ENCODE assay signal across 7 mouse cellular contexts in the genomic region with DNA sequence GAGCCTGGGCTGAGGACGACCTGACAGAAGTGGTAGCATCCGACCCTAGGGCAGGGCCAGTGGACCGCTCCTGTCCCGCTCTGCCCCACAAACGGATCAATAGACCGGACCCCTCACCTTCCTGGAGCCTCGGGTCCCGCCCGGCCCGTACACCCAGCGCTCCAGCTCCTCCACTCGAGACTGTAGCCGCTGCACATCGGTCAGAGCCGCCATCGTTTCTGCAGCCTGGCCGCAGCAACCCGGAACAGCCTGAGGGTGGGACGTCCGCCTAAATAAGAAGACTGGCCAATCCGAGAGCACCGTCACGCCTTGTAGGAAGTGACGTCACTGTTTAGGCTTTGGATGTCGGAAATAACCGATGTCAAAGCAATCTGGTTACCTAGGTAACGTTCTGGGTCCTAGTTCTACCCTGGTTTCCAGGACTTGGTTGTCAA. TPM values are rescaled to one million over a fixed set of nuclear protein-coding genes. Genes with fewer than 3 reads are reported as not detected.
DNase-seq lines count a peak whose midpoint lies in the region; ATAC-seq lines count a peak whose summit lies in the region.

A gene (minus strand): TSS at position 253 of the 434 bp plus-strand sequence.

- intact Hi-C loops in left cerebral cortex, postnatal 14 days (cut with DNase I): no loop called here

- peak; percentile 94 for ATAC-seq in intestine, embryonic 14.5 days (replicated peaks; ENCODE audit: low FRiP score, low TSS enrichment, low read depth)

- H3K4me1 ChIP-seq in intestine, embryonic 14.5 days (replicated peaks; ENCODE audit: control insufficient read depth, insufficient read depth, low read length): peaks cover 7% of the 10 kb centered on the region; the same call in 1 of the 2 replicates

- peaks cover 25% of the 10 kb centered on the region for H3K36me3 ChIP-seq in intestine, embryonic 14.5 days (ENCODE audit: control insufficient read depth, insufficient read depth, low read length)

- no peaks in the 10 kb centered on the region for H3K9me3 ChIP-seq in intestine, embryonic 14.5 days (ENCODE audit: control insufficient read depth, low read length)

- peak within 1 kb of the TSS; percentile 92 for H3K4me2 ChIP-seq in intestine, embryonic 14.5 days (ENCODE audit: low read length)

- peaks cover 43% of the 10 kb centered on the region for H3K27me3 ChIP-seq in intestine, embryonic 14.5 days (replicated peaks; ENCODE audit: control insufficient read depth, insufficient read depth, low read length)

- peak; percentile 73 to 77 for DNase-seq in adrenal gland, adult 18-20 months (ENCODE audit: low spot score in 2 of 2)
- DNase-seq in embryo, embryonic 11 days: peak; percentile 97
- peak; percentile 83 for DNase-seq in gastrocnemius, postnatal 25 days
- DNase-seq in intestine, embryonic 14.5 days (ENCODE audit: low spot score): peak; percentile 85
- DNase-seq in left cerebral cortex, postnatal 14 days (ENCODE audit: low spot score in 2 of 2): peak; percentile 94 to 99
- DNase-seq in mesoderm, embryonic 11.5 days (ENCODE audit: low read depth, low spot score): peak; percentile 96
- DNase-seq in right cerebral cortex, postnatal 36 days (ENCODE audit: low spot score in 2 of 2): peak; percentile 92 to 97

- WGBS in intestine, embryonic 14.5 days: under 1% methylated on average over 27 of the region's 27 CpGs

- H3K27ac ChIP-seq in intestine, embryonic 14.5 days (ENCODE audit: low read depth): no peak within 1 kb of the TSS

- peak within 1 kb of the TSS; percentile 95 for H3K4me3 ChIP-seq in intestine, embryonic 14.5 days (ENCODE audit: low read depth, low read length)

- peak within 1 kb of the TSS; percentile 86 for H3K9ac ChIP-seq in intestine, embryonic 14.5 days (ENCODE audit: low read length)

RNA-seq across cellular contexts. Expression of the gene that starts here (rescaled TPM):
- 100 to 1,000 TPM; 115 to 123 TPM for total RNA-seq in adrenal gland, adult 18-20 months (2021)
- total RNA-seq in gastrocnemius, postnatal 25 days (2021): 10 to 100 TPM; 38.5 to 40.6 TPM
- polyA plus RNA-seq in intestine, embryonic 14.5 days (2014; fragmentation: Nextera tagmentation; extraction: Ambion mirVana): 123 and 124 TPM in 2 replicates
- 100 to 1,000 TPM; 201 to 217 TPM for total RNA-seq in left cerebral cortex, postnatal 14 days (2021)
